Mouse (Mus musculus): Measurements from ENCODE around the gene Cdt1. TPM values are rescaled to one million over a fixed set of nuclear protein-coding genes. Genes with fewer than 3 reads are reported as not detected.

Gene Cdt1
- polyA plus RNA-seq, 1 experiment from 2014 or later, result 11.1 TPM

DNA sequence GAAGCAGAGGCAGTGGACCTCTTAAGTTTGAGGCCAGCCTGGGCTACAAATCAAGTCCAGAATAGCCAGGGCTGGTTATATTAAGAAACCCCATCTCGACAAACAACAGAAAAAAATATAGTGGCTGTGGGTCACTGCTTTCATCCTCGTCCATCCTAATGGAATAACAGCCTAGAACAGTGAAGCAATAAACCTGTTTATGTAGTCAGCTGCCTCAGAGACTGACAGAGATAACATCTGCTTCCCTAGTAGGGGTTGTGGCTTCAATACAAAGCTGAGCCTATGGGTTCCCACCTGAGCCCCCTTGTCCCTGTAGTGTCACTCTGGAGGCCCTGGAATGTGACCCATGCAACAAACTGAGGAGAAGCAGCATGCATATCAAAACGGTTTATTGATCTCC is 6.4 kb downstream of the Cdt1 start:
- H3K36me3 ChIP-seq (ENCODE audit: inconsistent target), result peaks cover 46% of the 10 kb centered on the region
- peaks cover 53% of the 10 kb centered on the region for H3K79me2 ChIP-seq (ENCODE audit: inconsistent target)
- H3K27ac ChIP-seq, result peak overlapping the region; percentile 78; the same call in 1 of the 2 replicates
- H3K4me3 ChIP-seq (ENCODE audit: inconsistent target), result no peak overlapping the region
- WGBS (ENCODE audit: missing documents), result 82% methylated on average over 3 of the region's 3 CpGs

DNA sequence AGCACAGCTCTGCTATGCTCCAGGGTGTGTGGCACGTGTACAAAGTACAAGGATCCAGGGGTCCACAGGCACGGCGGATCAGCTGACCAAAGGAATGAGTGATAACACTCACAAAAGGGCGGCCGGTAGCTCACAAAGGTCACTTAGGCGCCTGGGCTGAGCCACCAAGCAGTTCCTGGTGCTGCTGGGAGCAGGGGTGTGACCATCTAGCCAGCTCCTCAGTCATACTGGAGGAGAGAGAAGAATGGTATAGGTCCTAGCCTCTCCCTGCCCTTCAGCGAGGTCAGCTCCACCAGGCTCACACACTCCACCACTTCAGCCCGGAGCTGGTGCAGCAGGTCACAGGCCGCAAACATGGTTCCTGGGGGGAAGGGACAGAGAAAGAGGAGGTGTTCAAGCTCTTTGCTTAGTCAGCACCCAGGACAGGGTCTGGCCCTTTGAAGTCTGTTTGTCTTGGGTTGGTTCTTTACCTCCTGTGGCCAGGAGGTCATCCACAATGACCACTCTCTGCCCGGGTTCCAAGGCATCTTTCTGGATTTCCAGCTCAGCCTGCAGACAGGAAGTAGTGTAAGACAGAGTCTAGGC is 6.9 kb downstream of the Cdt1 start:
- Histone ChIP-seq H3K79me2 (ENCODE audit: inconsistent target) (peaks cover 48% of the 10 kb centered on the region), H3K4me3 (ENCODE audit: inconsistent target) (peak overlapping the region; percentile 78; the same call in 1 of the 2 replicates)
- WGBS (ENCODE audit: missing documents), result 79% methylated on average over 10 of the region's 10 CpGs

DNA sequence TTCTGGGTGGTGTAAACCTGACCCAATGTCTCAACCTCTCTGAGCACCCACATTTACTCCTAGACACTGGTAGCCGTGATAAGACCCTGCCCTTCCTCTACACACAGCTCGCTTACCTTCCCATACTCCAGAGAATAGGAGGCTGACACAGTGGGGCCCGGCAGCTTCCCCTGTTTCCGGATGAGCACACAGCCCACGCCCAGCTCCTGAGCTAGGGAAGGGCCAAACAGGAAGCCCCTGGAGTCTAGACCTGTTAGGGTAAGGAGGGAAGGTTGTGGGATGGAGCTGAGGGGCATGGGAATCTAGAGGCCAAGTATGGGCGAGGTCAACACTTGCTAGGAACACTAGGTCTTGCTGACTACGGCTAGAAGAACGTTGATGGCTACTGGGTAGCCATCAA is 7.5 kb downstream of the Cdt1 start:
- peak overlapping the region; percentile 78 for H3K4me3 ChIP-seq (ENCODE audit: inconsistent target)
- H3K36me3 ChIP-seq (ENCODE audit: inconsistent target), result peaks cover 38% of the 10 kb centered on the region
- H3K79me2 ChIP-seq (ENCODE audit: inconsistent target), result peaks cover 43% of the 10 kb centered on the region
- H3K27ac ChIP-seq, result peak overlapping the region; percentile 78
- WGBS (ENCODE audit: missing documents), result 56% methylated on average over 8 of the region's 8 CpGs

More for the DNA sequence above, 6.9 kb downstream of the Cdt1 start:
- H3K36me3 ChIP-seq (ENCODE audit: inconsistent target), result peaks cover 43% of the 10 kb centered on the region
- peak overlapping the region; percentile 78 for H3K27ac ChIP-seq

DNA sequence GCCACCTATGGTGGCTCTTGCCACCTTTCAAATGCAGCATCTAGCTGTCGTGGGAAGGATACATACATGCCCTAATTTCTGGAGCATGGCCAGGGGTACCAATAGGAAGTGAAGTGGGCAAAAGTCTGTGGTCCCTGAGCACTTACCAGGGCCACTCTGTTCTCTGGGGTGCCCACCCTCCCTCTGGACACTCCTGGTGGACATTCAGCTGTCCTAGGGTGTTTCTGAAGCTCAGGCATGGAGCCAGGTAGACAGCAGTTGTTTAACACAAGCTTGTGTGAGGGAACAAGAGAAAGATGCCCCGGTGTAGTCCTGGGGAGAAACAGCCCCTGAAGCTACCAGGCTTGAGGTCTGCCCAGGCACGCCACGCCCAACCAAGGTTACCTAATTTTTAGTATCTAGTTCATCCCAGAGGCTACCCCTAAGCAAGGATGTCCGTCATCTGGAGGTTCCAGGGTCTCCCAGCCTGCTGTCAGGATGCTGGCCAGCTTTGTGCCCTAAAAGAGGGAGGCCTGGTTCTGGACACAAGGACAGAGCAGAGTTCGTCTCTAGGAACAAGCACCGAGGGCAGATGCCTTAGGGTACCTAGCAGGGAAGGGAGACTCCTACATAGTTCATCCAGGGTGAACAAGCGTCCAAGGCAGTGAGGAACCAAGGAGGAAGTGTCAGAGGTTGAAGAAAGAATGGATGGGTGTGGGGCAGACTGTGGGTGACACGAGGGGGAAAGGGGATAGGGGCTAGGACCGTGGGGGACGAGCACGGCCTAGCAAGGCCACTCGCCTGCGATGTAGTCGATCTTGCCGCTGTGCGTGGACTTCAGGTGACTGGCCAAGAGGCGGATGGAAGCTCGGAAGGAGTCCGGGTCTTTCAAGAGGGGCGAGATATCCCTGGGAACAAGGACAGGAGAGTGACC is 8.2 kb downstream of the Cdt1 start:
- peak overlapping the region; percentile 78 for H3K27ac ChIP-seq
- peak overlapping the region; percentile 78 for H3K4me3 ChIP-seq (ENCODE audit: inconsistent target)
- WGBS (ENCODE audit: missing documents), result 10% methylated on average over 21 of the region's 21 CpGs
- peaks cover 31% of the 10 kb centered on the region for H3K36me3 ChIP-seq (ENCODE audit: inconsistent target)
- H3K79me2 ChIP-seq (ENCODE audit: inconsistent target), result peaks cover 36% of the 10 kb centered on the region

DNA sequence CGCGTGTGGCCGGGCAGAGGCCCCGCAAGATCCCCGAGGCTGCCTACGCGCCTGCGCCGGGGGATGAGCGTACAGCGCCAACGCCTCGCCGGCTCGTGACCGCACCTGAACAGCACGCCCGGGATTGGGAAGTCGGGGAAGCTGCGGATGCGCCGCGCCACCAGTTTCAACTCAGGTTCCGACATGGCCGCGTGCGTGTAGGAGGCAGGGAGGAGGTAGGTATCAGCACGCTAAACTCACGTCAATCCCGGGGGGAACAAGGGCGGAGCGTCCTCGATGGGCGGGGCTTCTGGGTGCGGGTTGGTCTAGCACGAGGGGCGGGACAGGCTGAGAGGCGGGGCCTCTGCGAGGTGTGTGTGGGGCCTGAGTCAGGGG is 8.8 kb downstream of the Cdt1 start, which contains the start of gene Aprt:
TSS of gene Aprt (minus strand) at position 262 of the 375 bp plus-strand sequence.
- WGBS (ENCODE audit: missing documents), result under 1% methylated on average over 37 of the region's 39 CpGs
- H3K79me2 ChIP-seq (ENCODE audit: inconsistent target), result peaks cover 30% of the 10 kb centered on the region
- H3K4me3 ChIP-seq (ENCODE audit: inconsistent target), result peak within 1 kb of the TSS; percentile 78
- peak within 1 kb of the TSS; percentile 78 for H3K27ac ChIP-seq
- H3K36me3 ChIP-seq (ENCODE audit: inconsistent target), result peaks cover 26% of the 10 kb centered on the region; the same call in 1 of the 2 replicates

DNA sequence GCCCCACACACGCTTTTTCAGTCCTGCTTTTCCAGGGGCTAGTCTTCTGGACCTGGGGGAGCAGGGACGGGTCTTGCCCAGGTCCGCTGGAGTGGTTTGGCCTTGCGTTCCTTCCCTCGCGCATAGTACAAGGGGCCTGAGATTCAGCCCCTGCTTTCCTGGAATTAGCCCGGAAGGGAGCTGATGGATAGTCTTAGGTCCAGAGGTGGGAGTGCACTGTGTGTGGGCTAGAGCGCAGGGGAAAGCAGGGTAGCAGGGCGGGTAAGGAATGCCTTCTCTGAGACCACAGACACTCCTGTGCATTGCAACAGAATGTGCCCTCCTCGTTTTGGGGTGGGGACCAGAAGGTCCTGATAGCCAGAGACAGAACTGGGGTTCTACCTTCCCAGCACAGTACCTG is 9.3 kb downstream of the Cdt1 start:
- peaks cover 22% of the 10 kb centered on the region; the same call in 1 of the 2 replicates for H3K36me3 ChIP-seq (ENCODE audit: inconsistent target)
- 74% methylated on average over 10 of the region's 10 CpGs for WGBS (ENCODE audit: missing documents)
- H3K27ac ChIP-seq, result no peak overlapping the region
- H3K79me2 ChIP-seq (ENCODE audit: inconsistent target), result peaks cover 25% of the 10 kb centered on the region
- no peak overlapping the region for H3K4me3 ChIP-seq (ENCODE audit: inconsistent target)

DNA sequence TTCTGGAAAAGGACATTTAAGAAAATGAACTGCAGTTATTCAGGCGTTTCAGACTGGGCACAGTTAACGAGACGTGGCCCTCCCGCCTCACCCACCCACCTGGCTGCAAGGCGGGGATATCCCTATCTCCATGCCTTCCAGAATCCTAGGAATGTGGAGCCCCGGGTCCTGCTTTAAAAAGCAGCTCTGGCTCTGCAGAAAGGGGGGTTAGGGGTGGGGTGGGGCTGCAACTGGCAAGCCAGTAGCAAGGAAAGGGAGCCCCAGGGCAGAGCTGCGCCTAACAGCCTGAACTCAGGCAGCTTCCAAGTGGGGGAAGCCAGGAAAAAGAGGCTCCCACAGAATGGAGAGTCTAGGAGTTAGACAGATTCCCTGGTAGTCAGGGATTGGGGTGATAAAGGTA is 11.4 kb downstream of the Cdt1 start:
- Histone ChIP-seq H3K36me3 (ENCODE audit: inconsistent target) (0 out of 2 replicates have a peak, but pooled peaks cover 9% of the 10 kb centered on the region), H3K79me2 (ENCODE audit: inconsistent target) (peaks cover 20% of the 10 kb centered on the region), H3K4me3 (ENCODE audit: inconsistent target) (no peak overlapping the region), H3K27ac (no peak overlapping the region)
- 90% methylated on average over 7 of the region's 7 CpGs for WGBS (ENCODE audit: missing documents)

DNA sequence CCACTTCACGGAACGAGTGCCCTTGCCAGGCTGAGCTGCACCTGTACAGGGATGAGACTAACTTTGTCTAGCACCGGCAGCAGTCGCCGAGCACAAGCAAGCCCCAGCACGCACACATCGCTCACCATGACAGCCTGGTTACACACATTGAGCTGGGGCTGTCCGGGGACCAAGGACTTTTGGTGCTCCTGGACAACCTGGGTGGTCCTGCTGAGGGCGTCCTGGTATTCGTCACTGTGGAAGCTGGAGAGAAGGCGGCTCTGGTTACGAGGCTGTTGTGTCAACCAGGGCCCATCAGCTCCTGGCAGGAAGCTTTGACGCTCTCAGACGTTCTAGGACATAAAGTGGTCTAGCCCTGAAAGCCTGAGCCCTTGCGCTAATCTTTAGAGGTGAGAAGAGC is 13.1 kb downstream of the Cdt1 start:
- peaks cover 5% of the 10 kb centered on the region for H3K79me2 ChIP-seq (ENCODE audit: inconsistent target)
- H3K36me3 ChIP-seq (ENCODE audit: inconsistent target), result 0 out of 2 replicates have a peak, but pooled peaks cover 9% of the 10 kb centered on the region
- H3K4me3 ChIP-seq (ENCODE audit: inconsistent target), result no peak overlapping the region
- WGBS (ENCODE audit: missing documents), result 97% methylated on average over 8 of the region's 15 CpGs
- no peak overlapping the region for H3K27ac ChIP-seq

DNA sequence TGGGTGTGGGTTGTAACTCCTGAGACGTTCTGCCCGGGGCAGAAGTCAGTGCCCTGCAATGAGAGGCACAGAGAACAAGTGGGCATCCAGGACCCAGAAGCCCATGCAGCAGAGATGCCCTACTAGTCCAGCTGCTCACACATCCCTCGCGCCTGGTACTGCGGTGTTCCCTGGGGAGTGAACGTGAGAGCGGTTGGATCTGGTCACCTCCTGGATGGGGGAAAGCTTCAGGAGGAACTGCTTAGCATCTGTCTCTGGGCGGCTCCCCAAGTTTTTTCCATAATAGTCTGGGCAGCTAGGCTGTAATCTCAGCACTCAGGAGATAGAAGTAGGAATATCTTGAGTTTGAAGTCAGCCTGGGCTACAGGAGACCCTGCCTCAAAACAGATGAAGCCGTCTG is 17.2 kb downstream of the Cdt1 start:
- H3K79me2 ChIP-seq (ENCODE audit: inconsistent target), result no peaks in the 10 kb centered on the region

DNA sequence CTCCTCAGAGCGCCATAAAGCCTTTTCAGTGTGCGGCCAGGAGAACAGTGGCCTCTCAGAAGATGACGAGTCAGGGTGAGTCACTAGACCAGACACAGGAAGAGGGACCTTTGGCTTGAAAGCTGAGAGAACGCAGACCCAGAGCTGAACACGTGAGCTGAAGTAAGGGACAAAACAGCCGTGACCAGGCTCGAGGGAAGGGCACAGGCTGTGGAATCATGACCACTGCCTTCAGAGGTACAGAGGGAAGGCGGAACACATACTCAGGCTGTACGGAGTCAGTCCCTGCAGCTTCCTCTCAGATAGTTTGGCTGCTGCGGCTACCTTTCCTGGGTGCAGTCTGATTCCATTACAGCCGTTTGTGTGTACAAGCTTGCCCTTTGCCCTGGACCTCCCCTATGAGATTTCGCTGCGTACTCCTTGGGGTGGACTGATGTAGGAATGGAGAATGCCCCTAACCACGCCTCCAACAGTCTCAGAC is 17.6 kb downstream of the Cdt1 start:
- Histone ChIP-seq H3K27ac (peak overlapping the region; percentile 68), H3K36me3 (ENCODE audit: inconsistent target) (no peaks in the 10 kb centered on the region), H3K79me2 (ENCODE audit: inconsistent target) (no peaks in the 10 kb centered on the region), H3K4me3 (ENCODE audit: inconsistent target) (no peak overlapping the region)
- WGBS (ENCODE audit: missing documents), result 50% methylated on average over 14 of the region's 14 CpGs

More for the DNA sequence above, 17.2 kb downstream of the Cdt1 start:
- Histone ChIP-seq H3K27ac (peak overlapping the region; percentile 68), H3K4me3 (ENCODE audit: inconsistent target) (no peak overlapping the region), H3K36me3 (ENCODE audit: inconsistent target) (no peaks in the 10 kb centered on the region)
- 87% methylated on average over 9 of the region's 9 CpGs for whole genome bisulfite sequencing (ENCODE audit: missing documents)

DNA sequence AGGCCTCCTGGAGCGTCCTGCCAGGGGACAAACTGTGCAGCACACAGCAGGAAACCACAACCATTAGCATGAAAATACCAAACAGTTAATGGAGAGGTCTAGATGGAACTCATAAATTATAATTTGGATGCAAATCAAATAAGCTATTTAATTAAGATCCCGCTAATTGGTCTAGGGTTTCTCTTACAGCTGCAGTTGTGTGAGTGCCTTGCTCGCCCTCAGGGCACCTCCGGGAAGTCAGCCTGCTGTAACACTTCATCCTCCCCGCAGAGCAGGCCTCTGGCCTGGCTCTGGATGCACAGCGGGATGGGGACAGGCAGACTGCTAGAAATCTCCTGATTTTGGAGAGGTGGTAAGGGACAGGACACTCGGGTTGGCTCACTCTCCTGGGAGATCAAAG is 18.4 kb downstream of the Cdt1 start:
- H3K27ac ChIP-seq, result peak overlapping the region; percentile 68
- H3K79me2 ChIP-seq (ENCODE audit: inconsistent target), result no peaks in the 10 kb centered on the region
- no peaks in the 10 kb centered on the region for H3K36me3 ChIP-seq (ENCODE audit: inconsistent target)
- 91% methylated on average over 7 of the region's 7 CpGs for WGBS (ENCODE audit: missing documents)
- H3K4me3 ChIP-seq (ENCODE audit: inconsistent target), result no peak overlapping the region

DNA sequence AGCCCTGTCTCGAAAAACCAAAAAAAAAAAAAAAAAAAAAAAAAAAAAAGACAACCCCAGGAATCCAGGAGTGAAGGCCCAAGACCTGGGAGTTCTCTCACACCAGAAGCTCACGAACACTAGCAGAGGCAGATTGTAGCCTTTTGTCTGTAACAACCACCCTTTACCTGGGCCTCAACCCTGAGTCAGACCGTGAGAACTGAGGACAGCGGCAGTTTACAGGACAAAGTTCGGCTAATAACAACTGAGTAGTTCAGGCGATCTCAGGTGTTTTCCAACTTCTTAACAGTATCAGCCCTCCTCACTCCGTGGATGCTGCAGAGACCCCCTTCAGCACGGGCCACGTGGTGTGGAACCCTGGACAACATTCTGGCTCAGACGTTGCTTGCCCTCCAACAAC is 18.9 kb downstream of the Cdt1 start:
- Histone ChIP-seq H3K79me2 (ENCODE audit: inconsistent target) (no peaks in the 10 kb centered on the region), H3K4me3 (ENCODE audit: inconsistent target) (no peak overlapping the region), H3K27ac (no peak overlapping the region), H3K36me3 (ENCODE audit: inconsistent target) (no peaks in the 10 kb centered on the region)
- WGBS (ENCODE audit: missing documents), result 95% methylated on average over 8 of the region's 10 CpGs

DNA sequence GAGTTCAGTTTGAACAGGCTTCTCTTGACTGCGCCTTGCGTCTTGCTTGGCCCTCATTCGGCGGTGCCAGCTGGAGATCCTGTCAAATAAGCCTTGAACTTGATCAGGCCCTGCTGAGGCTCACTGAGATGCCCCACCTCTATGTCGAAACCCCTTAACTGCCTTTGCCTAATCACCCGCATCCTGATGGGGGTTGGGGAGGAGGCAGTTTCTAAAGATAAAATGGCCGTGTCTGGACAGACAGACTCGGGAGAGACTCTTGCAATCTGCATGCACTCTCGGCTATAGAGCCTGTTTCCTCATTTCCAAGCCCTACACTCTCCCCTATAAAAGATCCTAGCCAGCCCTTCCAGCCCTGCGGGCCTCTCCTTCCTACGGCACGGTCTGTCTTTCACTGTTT is 25.4 kb downstream of the Cdt1 start:
- Histone ChIP-seq H3K27ac (no peak overlapping the region), H3K4me3 (ENCODE audit: inconsistent target) (no peak overlapping the region), H3K79me2 (ENCODE audit: inconsistent target) (no peaks in the 10 kb centered on the region), H3K36me3 (ENCODE audit: inconsistent target) (peaks cover 26% of the 10 kb centered on the region)
- WGBS (ENCODE audit: missing documents), result 39% methylated on average over 12 of the region's 12 CpGs

DNA sequence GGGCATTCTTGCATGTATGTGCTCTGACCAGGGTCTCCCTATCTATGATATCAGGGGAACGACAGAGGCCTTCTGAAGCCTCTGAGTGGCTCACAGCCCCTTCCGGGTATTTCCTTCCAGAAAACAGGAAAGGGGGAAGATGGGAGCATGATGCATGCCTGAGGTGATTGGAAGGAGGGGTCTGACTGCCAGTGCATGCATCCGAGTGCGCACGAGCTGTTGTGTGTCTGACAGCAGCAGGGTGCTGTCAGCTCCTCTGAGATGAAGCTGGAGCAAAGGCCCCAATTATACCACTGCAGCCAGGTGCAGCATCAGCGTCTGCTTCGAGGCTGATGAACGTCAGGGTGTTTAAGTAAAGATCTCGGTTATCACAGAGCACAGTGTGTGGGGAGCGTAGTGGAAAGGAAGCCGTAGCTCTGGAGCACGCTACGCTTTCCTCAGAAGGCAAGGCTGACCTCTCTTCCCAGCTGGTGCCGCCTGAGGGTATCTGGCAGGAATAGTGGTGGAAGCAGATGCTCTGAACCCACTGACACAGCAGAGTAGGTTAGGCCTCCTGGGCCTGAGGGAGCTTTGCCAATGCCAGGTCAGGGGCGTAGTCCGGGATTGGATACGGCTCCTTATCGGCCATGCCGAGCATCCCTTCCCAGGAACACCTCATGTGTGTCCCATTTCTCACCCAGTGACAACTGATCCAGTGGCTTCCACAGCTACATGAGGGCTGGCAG is 26.1 kb downstream of the Cdt1 start:
- Histone ChIP-seq H3K36me3 (ENCODE audit: inconsistent target) (peaks cover 33% of the 10 kb centered on the region), H3K27ac (no peak overlapping the region), H3K79me2 (ENCODE audit: inconsistent target) (no peaks in the 10 kb centered on the region), H3K4me3 (ENCODE audit: inconsistent target) (no peak overlapping the region)
- WGBS (ENCODE audit: missing documents), result 90% methylated on average over 17 of the region's 19 CpGs
